Mouse (Mus musculus) retina, adult 2 months (tissue): Measurements from ENCODE around the gene Tprkb.
"Not testable (repeated sequence)": the region's sequence is repeated elsewhere in the genome, so short reads cannot be mapped to it uniquely, and the experiment has no call there.

Experiments used
- DNase-seq: peaks from one replicate; pipeline ENCODE4 v3.0.0-alpha.2; 2012; ENCODE audit warnings: low read depth, low spot score

Gene Tprkb

GRCm38 (mm10) chr6:85911587-85911986 lies at the start of gene Tprkb:
Gene Tprkb, plus strand, starts transcription at chr6:85911865.
- DNase-seq, result no peak

GRCm38 (mm10) chr6:85862565-85862964 lies 49.1 kb upstream of the Tprkb start:
- no peak for DNase-seq

GRCm38 (mm10) chr6:85863136-85863535 lies 48.5 kb upstream of the Tprkb start:
- DNase-seq, result no peak

- no peak for DNase-seq
Observed at GRCm38 (mm10) chr6:85863840-85864239, 47.8 kb upstream of the Tprkb start.

GRCm38 (mm10) chr6:85864900-85865639 lies 46.6 kb upstream of the Tprkb start:
- DNase-seq, result not testable (repeated sequence)

- DNase-seq, result not testable (repeated sequence)
Observed at GRCm38 (mm10) chr6:85866166-85866565, 45.5 kb upstream of the Tprkb start.

GRCm38 (mm10) chr6:85866995-85867394 lies 44.7 kb upstream of the Tprkb start:
- DNase-seq, result not testable (repeated sequence)

- DNase-seq, result no peak
Observed at GRCm38 (mm10) chr6:85867726-85868690, 43.7 kb upstream of the Tprkb start.

GRCm38 (mm10) chr6:85869006-85869405 lies 42.7 kb upstream of the Tprkb start, which contains the start of gene Nat8f2:
Gene Nat8f2, minus strand, starts transcription at chr6:85869158.
- DNase-seq, result not testable (repeated sequence)

GRCm38 (mm10) chr6:85883246-85883645 lies 28.4 kb upstream of the Tprkb start:
- DNase-seq, result not testable (repeated sequence)

- no peak for DNase-seq
Observed at GRCm38 (mm10) chr6:85884311-85884710, 27.4 kb upstream of the Tprkb start.

- peak; percentile 48 for DNase-seq
Observed at GRCm38 (mm10) chr6:85888961-85889360, 22.7 kb upstream of the Tprkb start.

GRCm38 (mm10) chr6:85895061-85895648 lies 16.5 kb upstream of the Tprkb start:
- DNase-seq, result not testable (repeated sequence)

GRCm38 (mm10) chr6:85898596-85899475 lies 12.8 kb upstream of the Tprkb start:
- DNase-seq, result not testable (repeated sequence)

- no peak for DNase-seq
Observed at GRCm38 (mm10) chr6:85902303-85902702, 9.4 kb upstream of the Tprkb start.

GRCm38 (mm10) chr6:85904642-85905061 lies 7.0 kb upstream of the Tprkb start, which contains the start of gene Nat8f4:
Gene Nat8f4, minus strand, starts transcription at chr6:85904884.
- DNase-seq, result not testable (repeated sequence)

- DNase-seq, result not testable (repeated sequence)
Observed at GRCm38 (mm10) chr6:85906911-85907351, 4.7 kb upstream of the Tprkb start.

- DNase-seq, result no peak
Observed at GRCm38 (mm10) chr6:85908341-85908740, 3.3 kb upstream of the Tprkb start.

- DNase-seq, result no peak
Observed at GRCm38 (mm10) chr6:85909704-85910103, 2.0 kb upstream of the Tprkb start.

GRCm38 (mm10) chr6:85915141-85915538 lies 3.5 kb downstream of the Tprkb start:
- no peak for DNase-seq
